Mouse (Mus musculus) midbrain, postnatal 0 days (tissue): ENCODE results near the gene Gltp. TPM values are rescaled to one million over a fixed set of nuclear protein-coding genes. Genes with fewer than 3 reads are reported as not detected.

Source experiments
- ATAC-seq: fragments of 200-750 bp; cut with Nextera tagmentation; 2 replicates; pipeline ENCODE4 v1.8.0; 2017; ENCODE audit warnings: moderate number of reproducible peaks, mild to moderate bottlenecking, moderate TSS enrichment, moderate library complexity; ENCODE audit not compliant: low FRiP score
- DNase-seq: peaks from one replicate; pipeline ENCODE4 v3.0.0-alpha.2; 2015; ENCODE audit warnings: low spot score
- H3K27ac ChIP-seq: fragments of 300-500 bp; sonication (generic); 2 replicates; pipeline ENCODE4 v1.5.1; 2014; ENCODE audit warnings: low read depth, mild to moderate bottlenecking, low read length, mixed read lengths
- H3K27me3 ChIP-seq: fragments of 300-500 bp; sonication (generic); 2 replicates; pipeline ENCODE4 v1.6.1; 2014; ENCODE audit warnings: low read length, control low read depth, mixed read lengths; ENCODE audit not compliant: insufficient read depth
- H3K36me3 ChIP-seq: fragments of 300-500 bp; sonication (generic); 2 replicates; pipeline ENCODE4 v1.6.1; 2014; ENCODE audit warnings: low read length, control low read depth, mixed read lengths; ENCODE audit not compliant: insufficient read depth
- H3K4me1 ChIP-seq: fragments of 300-500 bp; sonication (generic); 2 replicates; pipeline ENCODE4 v1.6.1; 2014; ENCODE audit warnings: mild to moderate bottlenecking, control low read depth, antibody characterized with exemption, low read length, mixed read lengths; ENCODE audit not compliant: insufficient read depth
- H3K4me2 ChIP-seq: fragments of 300-500 bp; sonication (generic); 2 replicates; pipeline ENCODE4 v1.6.1; 2014; ENCODE audit warnings: low read depth, mild to moderate bottlenecking, low read length, mixed read lengths; ENCODE audit not compliant: poor library complexity, severe bottlenecking
- H3K4me3 ChIP-seq: fragments of 300-500 bp; sonication (generic); 2 replicates; pipeline ENCODE4 v1.5.1; 2014; ENCODE audit warnings: low read depth, mild to moderate bottlenecking, low read length, moderate library complexity
- H3K9ac ChIP-seq: fragments of 300-500 bp; sonication (generic); replicated peaks from 2 replicates; pipeline ENCODE4 v1.6.1; 2014; ENCODE audit warnings: mild to moderate bottlenecking, low read length, moderate library complexity, mixed read lengths; ENCODE audit not compliant: poor library complexity, severe bottlenecking
- H3K9me3 ChIP-seq: fragments of 300-500 bp; sonication (generic); 2 replicates; pipeline ENCODE4 v1.6.1; 2016; ENCODE audit warnings: low read length, control low read depth
- CTCF ChIP-seq: IDR thresholded peaks from 2 replicates; pipeline ENCODE4 v1.5.1; 2016; ENCODE audit warnings: antibody characterized with exemption, mild to moderate bottlenecking
- whole genome bisulfite sequencing: fragments of 180-500 bp; shearing (Covaris S2); extraction: QIAGEN DNeasy Blood & Tissue Kit; methylation state at CpG from one replicate; pipeline ENCODE4 v1.1.7; 2014; 5-methylcytosine and 5-hydroxymethylcytosine counted together
- polyA plus RNA-seq: library from polyadenylated mRNA; unstranded; fragments of >200 nt; fragmentation: Nextera tagmentation; extraction: Ambion mirVana; gene quantifications from 2 replicates; pipeline ENCODE4 v1.2.1, GENCODE M21; 2015
- total RNA-seq: library from RNA; depleted of rRNA; stranded (reverse); fragments of >200 nt; gene quantifications from 2 replicates; pipeline ENCODE4 v1.2.3, GENCODE M21; 2014

Gltp gene
- total and polyA plus RNA-seq, 2 experiments from 2014 or later: 32.6 to 42.1 TPM

- Histone ChIP-seq H3K9ac (no peak overlapping the region), H3K4me1 (no peaks in the 10 kb centered on the region), H3K9me3 (no peaks in the 10 kb centered on the region), H3K4me3 (no peak overlapping the region), H3K27me3 (no peaks in the 10 kb centered on the region), H3K27ac (no peak overlapping the region), H3K4me2 (no peak overlapping the region), H3K36me3 (peaks cover 24% of the 10 kb centered on the region)
- 95% methylated on average over 21 of the region's 21 CpGs for WGBS
- DNase-seq (no peak), ATAC-seq (no peak)
- no peak for TF ChIP-seq CTCF
These were observed 18.6 kb upstream of the Gltp start for GRCm38 (mm10) chr5:114709357-114709756.

GRCm38 (mm10) chr5:114708491-114708890 is 17.7 kb upstream of the Gltp start:
- Histone ChIP-seq H3K36me3 (peaks cover 21% of the 10 kb centered on the region), H3K27ac (no peak overlapping the region), H3K4me2 (peak overlapping the region; percentile 76), H3K4me3 (peak overlapping the region; percentile 74), H3K9ac (0 out of 2 replicates have a peak overlapping the region, but pooled peaks have one; percentile 64), H3K27me3 (no peaks in the 10 kb centered on the region), H3K4me1 (no peaks in the 10 kb centered on the region), H3K9me3 (no peaks in the 10 kb centered on the region)
- no peak for TF ChIP-seq CTCF
- ATAC-seq (no peak), DNase-seq (no peak)
- 55% methylated on average over 15 of the region's 15 CpGs for WGBS

- peak within 1 kb of the TSS; percentile 76 for H3K4me2 ChIP-seq
- H3K9me3 ChIP-seq: no peaks in the 10 kb centered on the region
- H3K9ac ChIP-seq: peak within 1 kb of the TSS; percentile 64
- DNase-seq (peak; percentile 96), ATAC-seq (peak; percentile 78)
- H3K4me1 ChIP-seq: no peaks in the 10 kb centered on the region
- H3K27ac ChIP-seq: no peak within 1 kb of the TSS
- H3K4me3 ChIP-seq: peak within 1 kb of the TSS; percentile 74
- no peaks in the 10 kb centered on the region for H3K27me3 ChIP-seq
- H3K36me3 ChIP-seq: peaks cover 15% of the 10 kb centered on the region; the same call in 1 of the 2 replicates
- peak; percentile 92 for TF ChIP-seq CTCF
- WGBS: 4% methylated on average over 48 of the region's 49 CpGs
These were observed 16.7 kb upstream of the Gltp start, which contains the start of gene Tchp for GRCm38 (mm10) chr5:114707265-114708068. TSS of gene Tchp (plus strand) at chr5:114707760.

- DNase-seq (peak; percentile 64), ATAC-seq (no peak)
- Histone ChIP-seq H3K27me3 (no peaks in the 10 kb centered on the region), H3K36me3 (no peaks in the 10 kb centered on the region), H3K4me1 (no peaks in the 10 kb centered on the region), H3K9me3 (no peaks in the 10 kb centered on the region), H3K4me2 (no peak overlapping the region), H3K9ac (no peak overlapping the region), H3K27ac (no peak overlapping the region), H3K4me3 (no peak overlapping the region)
- 67% methylated on average over 14 of the region's 14 CpGs for WGBS
- peak; percentile 63 for TF ChIP-seq CTCF
These were observed 11.9 kb upstream of the Gltp start for GRCm38 (mm10) chr5:114702403-114703392.

- Histone ChIP-seq H3K4me2 (no peak overlapping the region), H3K9ac (no peak overlapping the region), H3K36me3 (no peaks in the 10 kb centered on the region), H3K27me3 (no peaks in the 10 kb centered on the region), H3K27ac (no peak overlapping the region), H3K4me1 (no peaks in the 10 kb centered on the region), H3K4me3 (no peak overlapping the region), H3K9me3 (no peaks in the 10 kb centered on the region)
- no peak for DNase-seq
- WGBS: 63% methylated on average over 7 of the region's 7 CpGs
- ATAC-seq: no peak
- TF ChIP-seq CTCF: no peak
These were observed 8.2 kb upstream of the Gltp start for GRCm38 (mm10) chr5:114699015-114699414.
